Mouse (Mus musculus): ENCODE measurements around the gene Sos1.

- TF ChIP-seq POLR2A (IDR thresholded peaks at IDR 0.05; ENCODE audit: low read depth, low read length) (no peak), CTCF (IDR thresholded peaks at IDR 0.05; ENCODE audit: borderline replicate concordance, insufficient read depth, low read length) (no peak)
Observed at GRCm38 (mm10) chr17:80496185-80496584, 15.9 kb upstream of the Sos1 start.
